Mouse (Mus musculus): Measurements from ENCODE around the gene Lman2l. TPM values are rescaled to one million over a fixed set of nuclear protein-coding genes. Genes with fewer than 3 reads are reported as not detected.

Gene Lman2l
- total RNA-seq, 2 experiments from 2014 or later, result 34.3 to 43.6 TPM

DNA sequence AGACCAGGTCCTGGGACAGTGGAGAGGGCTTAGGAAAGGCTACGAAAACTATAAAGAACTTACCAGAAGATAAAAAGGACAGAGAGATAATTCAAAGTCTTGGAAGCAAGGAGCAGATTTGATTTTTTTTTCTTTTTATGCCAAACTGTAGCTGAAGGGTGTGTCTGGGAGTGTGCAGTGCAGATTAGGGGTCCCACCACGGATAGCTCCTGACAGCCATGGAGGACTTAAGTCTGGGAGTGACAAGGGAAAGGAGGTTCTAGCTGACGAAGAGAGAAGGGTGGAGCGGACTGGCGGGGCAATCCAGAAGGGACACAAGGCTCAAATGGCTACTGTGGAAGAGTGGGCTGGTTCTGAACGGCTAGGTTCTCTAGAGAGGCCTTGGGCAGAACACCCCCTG, 66.2 kb downstream of the Lman2l start:
- no peak for DNase-seq (ENCODE audit: low spot score in 2 of 2)
- intact Hi-C loops (cut with DNase I), result no loop called here

DNA sequence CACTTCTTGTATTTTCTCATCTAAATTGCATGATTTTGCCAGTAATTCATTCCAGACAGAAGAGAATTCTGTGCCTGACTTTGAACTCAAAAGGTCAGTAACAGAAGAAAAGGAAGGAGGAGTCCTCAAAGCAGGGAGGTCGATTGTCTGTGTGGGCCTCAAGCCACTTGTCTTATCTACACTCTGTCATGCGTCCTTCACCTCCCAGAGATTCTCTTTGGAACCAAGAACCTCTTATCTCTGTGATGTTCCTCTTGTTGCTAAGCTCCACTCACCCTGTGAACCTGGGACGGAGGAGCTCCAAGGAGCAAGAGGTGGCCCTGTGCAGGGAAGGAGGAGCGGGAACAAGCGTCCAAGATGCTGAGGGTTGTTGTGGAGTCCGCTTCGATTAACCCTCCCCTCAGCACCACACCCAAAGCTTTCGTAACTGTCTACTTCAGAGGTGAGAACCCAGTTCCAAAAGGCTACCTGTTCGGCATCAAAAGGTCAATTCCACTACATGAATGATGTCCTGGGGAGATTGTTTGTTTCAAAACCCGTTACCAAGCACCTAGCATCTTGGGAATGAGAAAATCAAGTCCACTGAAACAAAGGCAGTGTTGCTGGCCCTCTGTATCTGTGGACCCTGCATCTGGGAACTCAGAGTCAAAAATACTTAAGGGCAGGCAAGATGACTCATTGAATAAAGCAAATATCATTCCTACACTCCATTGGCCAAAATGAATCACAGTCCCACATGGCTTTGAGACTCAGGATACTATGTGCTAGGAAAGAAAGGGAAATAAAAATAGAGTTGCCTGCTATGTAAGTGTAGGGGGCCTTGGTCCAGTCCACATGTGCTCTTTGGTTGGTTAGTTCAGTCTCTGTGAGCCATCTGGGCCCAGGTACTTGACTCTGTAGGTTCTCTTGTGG, 72.9 kb downstream of the Lman2l start, which contains the start of gene Fer1l5:
Gene Fer1l5 (plus strand): TSS at position 358 of the 912 bp plus-strand sequence.
- intact Hi-C loops (cut with DNase I), result no loop called here
- no peak for DNase-seq (ENCODE audit: low spot score in 2 of 2)

DNA sequence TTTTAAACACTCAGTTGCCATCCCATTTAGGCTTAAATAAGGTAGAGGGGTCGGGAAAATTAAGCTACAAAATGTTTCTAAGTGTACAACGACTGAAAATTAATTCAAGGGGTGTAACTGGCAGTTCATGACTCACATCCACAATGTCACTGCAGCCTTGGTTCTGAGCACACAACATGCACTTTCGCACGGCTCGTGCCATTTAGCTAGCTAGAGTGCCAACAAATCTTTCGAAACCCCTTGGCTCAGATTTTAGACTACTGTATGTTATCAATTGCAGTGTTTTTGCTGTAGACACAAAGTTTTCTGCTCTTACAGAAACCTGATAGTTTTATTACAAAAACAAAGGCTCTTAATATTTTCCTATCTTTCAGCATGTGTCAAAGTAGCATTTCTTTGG, 74.2 kb downstream of the Lman2l start:
- no peak for DNase-seq (ENCODE audit: low spot score in 2 of 2)
- intact Hi-C loops (cut with DNase I), result no loop called here

Other genes with a start within 250 kb of the Lman2l start
- gene Uggt1, start 200.6 kb downstream of the Lman2l start, total RNA-seq (2021), result 10 to 100 TPM; 38.4 to 51.8 TPM
- under 1 TPM; 0.32 to 0.91 TPM for gene Neurl3, start 170.6 kb downstream of the Lman2l start, total RNA-seq (2021)
- gene Arid5a, start 137.5 kb downstream of the Lman2l start, total RNA-seq (2021), result 10 to 100 TPM; 14.5 to 14.8 TPM
- gene Kansl3, start 76.1 kb downstream of the Lman2l start, total RNA-seq (2021), result 10 to 100 TPM; 53.5 to 65.2 TPM
- not detected for gene Fer1l5, start 73.0 kb downstream of the Lman2l start, total RNA-seq (2021)
- 10 to 100 TPM; 13.3 to 14.0 TPM for gene Cnnm4, start 26.3 kb upstream of the Lman2l start, total RNA-seq (2021)
- 10 to 100 TPM; 30.4 to 32.9 TPM for gene Cnnm3, start 66.6 kb upstream of the Lman2l start, total RNA-seq (2021)
- gene Ankrd23, start 91.6 kb upstream of the Lman2l start, total RNA-seq (2021), result 1 to 10 TPM; 3.1 to 9.6 TPM
- gene Gm42417, start 94.2 kb upstream of the Lman2l start, total RNA-seq (2021), result not detected
- gene Ankrd39, start 102.2 kb upstream of the Lman2l start, total RNA-seq (2021), result 10 to 100 TPM; 11.9 to 15.8 TPM
- gene Sema4c, start 113.1 kb upstream of the Lman2l start, total RNA-seq (2021), result 10 to 100 TPM; 15.8 to 16.4 TPM
- gene Fam178b, start 237.9 kb upstream of the Lman2l start, total RNA-seq (2021), result not detected
- gene Cox5b, start 246.2 kb upstream of the Lman2l start, total RNA-seq (2021), result 100 to 1,000 TPM; 579 to 668 TPM

Measured in left cerebral cortex, postnatal 36 days (tissue).